Mouse (Mus musculus) B cell, adult 2 months (primary cell): ENCODE results near the gene Map3k20.

Source experiments
- DNase-seq, 2 experiments: peaks; one replicate each; pipeline ENCODE4 v3.0.0; 2022

The Map3k20 gene

DNA sequence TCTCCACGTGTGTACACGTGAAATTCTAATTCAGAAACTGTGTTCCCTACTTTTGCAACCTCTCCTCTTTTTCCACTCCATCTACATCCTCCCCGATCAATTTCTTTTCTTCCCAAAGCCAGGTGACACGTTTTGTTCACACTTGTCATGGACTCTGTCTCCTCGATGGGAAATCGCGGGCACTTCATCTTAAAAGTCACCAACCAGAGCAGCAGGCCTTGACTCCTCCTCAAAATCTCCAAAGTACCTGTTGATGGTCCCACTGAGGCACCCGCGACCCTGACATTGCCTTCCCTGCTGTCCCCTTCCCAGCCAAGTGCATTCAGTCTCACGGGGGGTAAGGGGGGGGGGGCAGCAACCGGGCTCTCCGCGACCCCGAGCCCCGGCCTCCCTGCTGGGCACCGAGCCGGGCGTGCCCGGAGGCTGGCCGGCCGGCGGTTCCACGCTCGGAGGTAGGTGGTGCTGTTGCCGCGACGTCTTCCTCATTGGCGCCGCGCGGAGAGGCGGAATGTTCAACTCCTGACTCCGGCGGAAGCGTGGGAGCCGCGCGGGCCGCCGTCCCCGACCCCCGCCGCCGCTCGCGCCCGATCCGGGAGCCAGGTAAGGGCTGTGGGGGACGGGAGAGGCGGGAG is at the start of gene Map3k20:
Map3k20 (plus strand) TSS at position 382 of the 632 bp plus-strand sequence.
- DNase-seq = peak; percentile 70 to 75

GRCm38 (mm10) chr2:72238421-72238820 is 47.0 kb upstream of the Map3k20 start:
- no peak for DNase-seq

GRCm38 (mm10) chr2:72238925-72239324 is 46.5 kb upstream of the Map3k20 start:
- no peak for DNase-seq

GRCm38 (mm10) chr2:72239456-72239855 is 46.0 kb upstream of the Map3k20 start:
- no peak for DNase-seq

DNA sequence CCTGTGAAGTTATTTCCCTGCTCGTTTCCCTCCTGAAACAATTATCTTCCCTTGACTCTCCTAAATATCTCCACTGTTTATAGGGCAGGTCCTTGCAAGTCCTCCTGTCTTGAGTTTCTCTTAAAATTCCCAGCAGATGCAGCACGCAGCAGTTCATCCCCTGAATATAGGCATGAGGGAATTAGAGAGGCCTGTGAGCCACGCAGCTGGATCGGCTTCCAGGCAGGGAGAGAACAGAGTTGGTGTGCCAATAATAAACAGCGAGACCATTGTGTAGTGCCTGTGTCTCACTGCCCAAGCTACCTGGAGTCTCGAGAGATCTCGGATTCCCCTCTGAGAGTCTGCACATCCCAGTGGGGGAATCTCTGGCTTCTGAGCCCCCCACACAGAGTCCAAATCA is 45.4 kb upstream of the Map3k20 start:
- no peak for DNase-seq

GRCm38 (mm10) chr2:72240691-72241090 is 44.7 kb upstream of the Map3k20 start:
- no peak for DNase-seq

- no peak for DNase-seq
Measured at GRCm38 (mm10) chr2:72241714-72242472, 43.5 kb upstream of the Map3k20 start.

DNA sequence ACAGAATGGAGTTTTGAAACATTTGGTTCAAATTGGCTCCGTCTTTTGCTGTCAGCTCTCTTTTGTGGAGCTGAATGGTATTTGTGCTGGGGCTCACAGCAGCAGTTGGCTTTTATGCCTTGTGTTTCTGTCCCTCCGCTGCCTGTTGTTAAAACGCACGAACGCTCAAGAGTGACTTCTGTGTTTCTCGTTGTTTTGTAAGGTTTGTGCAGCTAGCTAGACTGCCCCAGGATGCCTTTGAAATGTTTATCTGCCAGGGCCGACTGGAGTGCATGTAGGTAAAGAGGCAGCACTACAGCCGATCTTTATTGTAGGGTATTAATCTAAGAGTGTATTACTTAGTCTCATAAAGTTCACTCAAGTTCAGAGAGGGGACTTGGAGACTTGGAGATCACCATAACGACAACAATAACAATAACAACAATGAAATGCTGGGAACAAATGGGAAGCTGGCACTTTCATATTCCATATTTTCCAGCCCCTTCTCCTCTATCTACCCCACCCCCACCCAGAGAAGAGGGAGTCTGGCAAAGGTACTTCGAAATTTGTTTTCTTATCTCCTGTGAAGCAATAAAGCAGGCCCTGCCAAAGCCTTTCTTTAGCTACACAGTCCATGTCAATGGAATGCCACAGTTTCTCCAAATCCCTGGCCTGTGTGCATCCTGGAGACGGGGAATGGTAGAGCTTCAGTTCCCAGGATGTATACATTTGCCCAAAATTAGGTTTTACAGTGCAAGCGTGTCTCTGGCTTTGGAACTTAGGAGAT is 42.3 kb upstream of the Map3k20 start:
- no peak for DNase-seq

DNA sequence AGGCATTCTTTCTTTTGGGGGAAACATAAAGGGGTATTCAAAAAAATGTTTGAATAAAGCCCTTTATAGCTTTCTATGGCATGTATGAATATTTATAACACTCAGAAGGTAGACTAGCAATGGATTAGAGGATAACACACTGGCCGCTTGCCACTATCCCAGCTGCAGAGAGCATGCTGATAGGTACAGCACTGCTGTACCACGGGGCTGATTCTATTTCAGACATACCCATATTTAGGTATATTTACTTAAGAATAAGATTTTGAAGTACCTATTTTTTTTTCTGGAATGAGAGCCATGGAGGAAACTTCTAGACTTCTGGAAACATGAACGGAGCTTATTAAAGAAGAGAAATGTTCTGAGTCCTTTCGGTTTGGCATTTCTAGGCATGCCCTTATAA is 39.8 kb upstream of the Map3k20 start:
- DNase-seq = no peak

DNA sequence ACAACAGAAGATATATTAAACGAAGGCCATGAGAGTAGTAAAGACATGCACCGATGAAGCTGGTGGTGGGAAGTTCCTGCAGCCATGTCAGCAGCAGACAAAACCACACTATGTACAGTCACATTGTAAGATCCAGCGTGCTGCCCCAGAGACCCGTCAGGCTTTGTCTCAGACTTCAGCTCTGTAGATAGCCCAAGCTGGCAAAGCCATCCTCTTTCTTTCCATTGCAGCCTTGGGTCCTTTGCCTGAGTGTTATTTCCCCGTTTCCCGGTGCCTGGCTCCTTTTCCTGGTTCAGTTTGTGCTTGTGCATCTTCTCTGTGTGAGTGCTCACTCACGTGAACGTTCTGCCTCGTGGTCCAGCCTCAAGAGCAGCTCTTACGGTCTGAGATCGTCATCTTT is 39.1 kb upstream of the Map3k20 start:
- DNase-seq = no peak

DNA sequence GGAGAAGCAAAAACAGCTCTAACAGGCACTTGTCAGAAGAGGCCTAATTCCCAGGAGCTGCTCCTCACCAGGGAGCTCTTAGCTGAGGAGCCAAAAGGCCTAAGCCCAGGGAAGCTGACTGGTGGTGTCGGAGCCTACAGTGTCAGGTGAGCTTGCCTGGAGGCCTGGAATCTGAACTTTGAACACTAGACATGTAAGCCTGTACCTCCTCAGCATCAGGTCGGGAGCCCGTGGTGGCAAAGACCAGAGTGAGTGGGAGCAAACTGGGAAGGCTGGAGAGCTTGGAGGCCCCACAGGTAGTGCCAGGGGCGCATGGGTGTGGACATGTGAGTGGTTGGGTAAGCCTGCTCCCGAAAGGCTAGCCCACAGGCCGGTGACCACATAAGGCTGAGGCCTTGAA is 37.6 kb upstream of the Map3k20 start:
- DNase-seq = no peak

DNA sequence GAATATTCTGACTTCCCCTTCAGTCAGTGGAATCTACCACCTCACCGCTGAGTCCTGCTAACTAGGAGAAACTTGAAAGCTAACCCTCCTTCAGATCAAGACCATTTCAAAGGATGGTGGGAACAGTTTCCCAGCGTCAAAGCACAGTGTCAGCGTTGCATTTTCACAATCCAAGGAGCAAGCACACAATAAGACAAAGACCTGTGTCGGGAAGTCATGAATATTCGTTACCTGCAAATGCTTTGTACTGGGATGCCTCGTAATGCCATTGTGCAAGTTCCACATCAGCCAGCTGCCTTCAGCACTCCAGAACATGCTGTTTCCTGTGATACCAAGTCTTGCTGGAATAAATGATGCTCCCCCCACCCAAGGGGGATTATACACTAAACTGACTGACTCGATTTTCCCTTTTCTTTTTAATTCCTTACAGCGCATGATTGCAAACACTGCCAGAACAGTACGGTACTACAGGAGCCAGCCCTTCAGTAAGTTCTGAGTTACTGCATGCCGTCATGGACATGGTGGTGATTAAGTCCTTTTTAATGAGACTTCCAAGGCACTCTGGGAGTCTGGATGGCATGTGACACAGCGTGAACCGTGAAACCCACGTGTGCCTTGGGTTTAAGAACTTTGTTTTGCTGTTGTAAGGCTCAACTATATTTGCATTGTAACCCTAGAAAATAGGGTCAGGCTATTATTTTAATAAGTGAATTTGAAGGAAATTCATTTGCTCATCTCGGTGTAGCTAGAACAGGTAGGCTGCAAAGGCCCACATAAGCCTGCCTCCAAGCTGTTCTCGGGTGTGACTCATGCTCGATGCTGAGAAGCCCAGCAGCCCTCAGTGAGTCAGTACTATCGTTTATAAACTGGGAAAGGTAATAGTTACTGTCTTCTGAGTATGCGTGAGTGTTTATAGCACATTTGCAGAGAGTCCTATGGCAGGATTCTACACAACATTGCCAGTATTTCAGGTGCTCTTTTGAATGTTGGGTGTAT is 32.6 kb upstream of the Map3k20 start:
- no peak for DNase-seq

DNA sequence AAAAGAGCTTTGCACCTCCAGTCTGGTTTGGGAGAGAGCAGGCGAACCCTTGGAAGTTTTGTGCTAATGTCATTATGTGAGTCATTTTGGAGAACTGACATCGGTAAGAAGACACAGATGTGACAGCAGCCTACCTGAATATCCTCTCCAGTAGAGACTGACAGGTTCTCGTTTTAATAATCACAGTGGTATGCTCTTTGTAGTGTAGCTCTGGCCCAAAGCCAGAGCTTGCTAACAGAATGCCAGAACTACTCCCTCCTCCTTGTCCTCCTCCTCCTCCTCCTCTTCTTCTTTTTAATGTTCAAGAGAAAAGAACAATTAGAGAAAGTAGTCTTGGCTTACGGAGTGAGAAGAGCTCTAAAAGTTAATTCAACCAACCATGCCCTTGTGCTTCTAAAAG is 31.6 kb upstream of the Map3k20 start:
- no peak for DNase-seq

DNA sequence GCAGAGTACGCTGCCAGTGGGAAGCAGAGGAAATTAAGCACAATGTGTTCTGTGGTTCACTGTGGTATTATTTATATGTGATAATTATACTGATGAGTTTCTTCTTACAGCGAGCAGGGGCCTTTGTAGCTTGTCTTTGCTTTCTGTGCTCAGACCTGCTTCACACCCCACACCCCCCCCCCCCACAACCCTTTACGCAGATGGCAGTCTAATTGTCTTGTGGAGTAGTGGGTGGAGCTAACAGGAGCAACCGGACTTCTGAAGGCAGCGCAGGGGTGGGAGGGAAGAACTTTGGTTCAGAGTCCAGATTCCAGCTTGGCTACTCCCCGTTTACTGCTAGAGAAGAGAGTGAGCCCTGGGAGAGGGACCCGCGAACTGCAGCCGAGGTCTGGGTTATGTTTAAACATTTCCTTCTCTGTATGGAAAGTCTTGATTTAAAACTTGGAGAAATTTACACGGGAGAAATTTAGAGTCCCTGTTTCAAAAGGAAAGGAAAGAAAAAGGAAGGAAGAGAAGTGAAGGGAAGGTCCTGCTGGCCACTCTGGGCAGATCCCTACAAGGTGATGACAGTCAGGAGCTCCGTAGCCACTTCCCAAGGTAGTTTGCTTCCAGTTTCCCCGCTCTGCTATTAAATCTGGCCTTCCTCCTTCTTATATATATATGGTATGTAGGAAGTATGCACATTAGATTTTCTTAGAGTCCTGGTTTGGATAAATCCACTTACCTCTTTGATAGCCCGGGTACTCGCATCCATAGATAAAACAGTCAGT is 30.4 kb upstream of the Map3k20 start:
- no peak for DNase-seq

DNA sequence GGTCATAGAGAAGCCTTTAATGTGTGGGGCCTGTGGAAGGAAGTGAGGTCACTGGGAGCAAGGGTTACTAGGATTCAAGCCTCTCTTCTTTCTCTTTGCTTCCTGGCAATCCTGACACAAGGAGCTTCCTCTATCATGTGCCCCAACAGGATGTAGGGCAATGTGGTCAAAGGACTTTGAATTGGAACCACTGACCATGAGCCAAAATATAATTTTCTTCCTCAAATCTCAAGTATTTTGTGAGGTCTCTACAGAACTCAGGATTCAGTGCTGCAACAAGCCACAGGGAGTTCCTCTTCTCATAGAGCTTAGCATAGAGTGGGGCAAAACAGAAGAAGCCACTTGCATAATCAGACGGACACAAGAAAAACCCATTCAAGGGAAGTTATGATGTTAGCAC is 24.7 kb upstream of the Map3k20 start:
- no peak for DNase-seq

DNA sequence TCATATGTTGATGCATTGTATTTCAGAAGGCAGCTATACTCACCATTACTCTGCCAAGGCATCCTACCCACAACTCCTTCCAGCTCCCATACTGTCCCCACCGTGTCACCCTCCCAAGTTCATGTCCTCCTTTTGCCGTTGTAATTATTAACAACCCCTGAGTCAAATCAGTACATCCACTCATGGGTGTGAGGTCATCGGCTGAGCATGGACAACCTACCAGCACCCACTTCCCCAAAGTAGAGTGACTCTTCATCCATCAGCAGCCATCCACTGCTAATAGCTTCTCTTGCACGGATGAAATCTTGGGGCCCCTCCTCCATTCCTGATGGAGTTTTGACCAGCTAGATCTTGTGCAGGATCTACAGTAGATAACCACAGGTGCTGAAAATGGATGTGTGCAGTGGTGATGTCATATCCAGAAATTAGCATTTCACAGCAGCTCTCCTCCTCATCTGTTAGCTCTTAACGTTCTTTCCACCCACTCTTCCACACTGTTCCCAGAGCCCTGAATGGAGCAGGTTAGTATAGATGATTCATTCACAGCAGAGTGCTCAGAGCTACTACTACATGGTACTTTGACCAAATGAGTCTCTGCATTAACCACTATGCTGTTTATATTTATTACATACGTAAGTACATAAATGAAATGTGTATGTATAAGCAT is 22.5 kb upstream of the Map3k20 start:
- no peak for DNase-seq

GRCm38 (mm10) chr2:72267390-72267789 is 18.0 kb upstream of the Map3k20 start:
- no peak for DNase-seq

GRCm38 (mm10) chr2:72269651-72270341 is 15.6 kb upstream of the Map3k20 start:
- no peak for DNase-seq

DNA sequence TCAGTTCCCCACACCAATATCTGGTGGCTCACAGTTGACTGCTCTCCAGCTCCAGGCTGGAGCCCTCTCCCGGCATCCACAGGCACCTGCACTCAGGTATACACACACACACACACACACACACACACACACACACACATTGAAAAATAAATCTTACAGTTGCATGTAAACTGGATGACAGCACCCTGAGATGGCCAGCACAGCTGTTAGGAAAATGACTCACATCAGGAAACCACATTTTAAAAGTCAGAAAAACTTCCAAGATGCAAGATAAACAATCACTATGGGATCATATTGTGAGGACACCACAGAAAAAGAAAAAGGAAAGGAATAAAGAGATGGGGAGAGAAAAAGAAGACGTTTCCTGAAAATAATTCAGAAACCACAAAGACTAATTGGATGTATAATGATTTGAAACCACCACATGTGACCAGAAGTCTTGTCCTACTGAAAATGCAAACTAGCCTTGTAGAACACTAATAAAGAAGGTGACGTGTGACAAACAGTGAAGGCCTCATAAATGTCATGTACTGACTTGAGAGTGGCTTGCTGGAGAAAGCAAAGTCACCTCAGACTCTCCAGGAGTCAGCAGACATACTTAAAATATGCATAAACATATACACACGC is 7.1 kb upstream of the Map3k20 start:
- no peak for DNase-seq

DNA sequence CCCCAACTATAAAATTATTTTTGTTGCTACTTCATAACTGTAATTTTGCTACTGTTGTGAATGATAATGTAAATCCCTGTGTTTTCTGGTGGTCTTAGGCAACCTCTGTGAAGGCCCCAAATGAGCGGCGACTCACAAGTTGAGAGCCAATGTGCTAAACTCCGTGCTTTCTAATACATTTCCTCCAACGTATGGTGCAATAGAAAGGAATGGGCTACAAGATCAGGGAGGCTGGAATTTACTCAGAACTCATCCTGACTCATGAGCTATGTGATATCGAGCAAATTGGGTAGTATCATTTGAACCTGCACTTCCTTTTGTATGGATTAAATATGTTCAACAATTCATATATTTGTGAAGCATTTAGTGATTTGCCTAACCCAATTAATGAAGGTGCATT is 4.9 kb upstream of the Map3k20 start:
- no peak for DNase-seq
